Mouse (Mus musculus): ENCODE data around the gene Dixdc1. TPM values are rescaled to one million over a fixed set of nuclear protein-coding genes. Genes with fewer than 3 reads are reported as not detected.
A peak's percentile ranks its signal among the peaks of the same experiment; 100 is the strongest.

The Dixdc1 gene
- polyA plus RNA-seq, 1 experiment: not detected

GRCm38 (mm10) chr9:50660431-50660830, 78.9 kb downstream of the Dixdc1 start:
- 0 out of 2 replicates have a peak, but pooled peaks have one; percentile 18 for TF ChIP-seq POLR2A (IDR thresholded peaks at IDR 0.05; ENCODE audit: borderline replicate concordance, control insufficient read depth, low read depth, low read length)
- no peak for TF ChIP-seq CTCF (IDR thresholded peaks at IDR 0.05; ENCODE audit: control insufficient read depth, insufficient read depth, low read length)
- peak overlapping the region; percentile 50 for H3K4me3 ChIP-seq (replicated peaks; ENCODE audit: control insufficient read depth, low read depth, low read length)
- H3K4me1 ChIP-seq (ENCODE audit: control insufficient read depth, insufficient read depth, low read length): peaks cover 2% of the 10 kb centered on the region; the same call in 1 of the 2 replicates
- no peak overlapping the region for H3K27ac ChIP-seq (ENCODE audit: control insufficient read depth, insufficient read depth, low read depth, low read length, poor library complexity)
- WGBS: 15% methylated on average over 12 of the region's 12 CpGs

GRCm38 (mm10) chr9:50659392-50660217, 79.7 kb downstream of the Dixdc1 start, which contains the start of gene Dlat:
TSS of gene Dlat (minus strand) at chr9:50659780.
- under 1% methylated on average over 63 of the region's 63 CpGs for WGBS
- H3K4me3 ChIP-seq (replicated peaks; ENCODE audit: control insufficient read depth, low read depth, low read length): peak within 1 kb of the TSS; percentile 99
- peaks cover 2% of the 10 kb centered on the region; the same call in 1 of the 2 replicates for H3K4me1 ChIP-seq (ENCODE audit: control insufficient read depth, insufficient read depth, low read length)
- H3K27ac ChIP-seq (ENCODE audit: control insufficient read depth, insufficient read depth, low read depth, low read length, poor library complexity): peak within 1 kb of the TSS; percentile 81
- TF ChIP-seq POLR2A (IDR thresholded peaks at IDR 0.05; ENCODE audit: borderline replicate concordance, control insufficient read depth, low read depth, low read length) (peak; percentile 82; the same call in 1 of the 2 replicates), CTCF (IDR thresholded peaks at IDR 0.05; ENCODE audit: control insufficient read depth, insufficient read depth, low read length) (no peak)

GRCm38 (mm10) chr9:50658941-50659388, 80.4 kb downstream of the Dixdc1 start:
- Histone ChIP-seq H3K27ac (ENCODE audit: control insufficient read depth, insufficient read depth, low read depth, low read length, poor library complexity) (peak overlapping the region; percentile 81), H3K4me3 (replicated peaks; ENCODE audit: control insufficient read depth, low read depth, low read length) (peak overlapping the region; percentile 99), H3K4me1 (ENCODE audit: control insufficient read depth, insufficient read depth, low read length) (peaks cover 2% of the 10 kb centered on the region; the same call in 1 of the 2 replicates)
- TF ChIP-seq CTCF (IDR thresholded peaks at IDR 0.05; ENCODE audit: control insufficient read depth, insufficient read depth, low read length) (no peak), POLR2A (IDR thresholded peaks at IDR 0.05; ENCODE audit: borderline replicate concordance, control insufficient read depth, low read depth, low read length) (no peak)
- WGBS: under 1% methylated on average over 26 of the region's 28 CpGs

GRCm38 (mm10) chr9:50658391-50658790, 80.9 kb downstream of the Dixdc1 start:
- 14% methylated on average over 5 of the region's 5 CpGs for WGBS
- Histone ChIP-seq H3K4me3 (replicated peaks; ENCODE audit: control insufficient read depth, low read depth, low read length) (peak overlapping the region; percentile 99), H3K4me1 (ENCODE audit: control insufficient read depth, insufficient read depth, low read length) (peaks cover 2% of the 10 kb centered on the region; the same call in 1 of the 2 replicates), H3K27ac (ENCODE audit: control insufficient read depth, insufficient read depth, low read depth, low read length, poor library complexity) (no peak overlapping the region)
- TF ChIP-seq CTCF (IDR thresholded peaks at IDR 0.05; ENCODE audit: control insufficient read depth, insufficient read depth, low read length): no peak
- TF ChIP-seq POLR2A (IDR thresholded peaks at IDR 0.05; ENCODE audit: borderline replicate concordance, control insufficient read depth, low read depth, low read length): no peak

GRCm38 (mm10) chr9:50650503-50650902, 88.8 kb downstream of the Dixdc1 start:
- H3K27ac ChIP-seq (ENCODE audit: control insufficient read depth, insufficient read depth, low read depth, low read length, poor library complexity): no peak overlapping the region
- H3K4me1 ChIP-seq (ENCODE audit: control insufficient read depth, insufficient read depth, low read length): no peaks in the 10 kb centered on the region
- TF ChIP-seq POLR2A (IDR thresholded peaks at IDR 0.05; ENCODE audit: borderline replicate concordance, control insufficient read depth, low read depth, low read length) (no peak), CTCF (IDR thresholded peaks at IDR 0.05; ENCODE audit: control insufficient read depth, insufficient read depth, low read length) (no peak)
- H3K4me3 ChIP-seq (replicated peaks; ENCODE audit: control insufficient read depth, low read depth, low read length): no peak overlapping the region
- WGBS: 79% methylated on average over 10 of the region's 10 CpGs

GRCm38 (mm10) chr9:50646826-50647370, 92.4 kb downstream of the Dixdc1 start:
- 87% methylated on average over 10 of the region's 10 CpGs for WGBS
- no peaks in the 10 kb centered on the region for H3K4me1 ChIP-seq (ENCODE audit: control insufficient read depth, insufficient read depth, low read length)
- H3K4me3 ChIP-seq (replicated peaks; ENCODE audit: control insufficient read depth, low read depth, low read length): no peak overlapping the region
- no peak overlapping the region for H3K27ac ChIP-seq (ENCODE audit: control insufficient read depth, insufficient read depth, low read depth, low read length, poor library complexity)
- TF ChIP-seq POLR2A (IDR thresholded peaks at IDR 0.05; ENCODE audit: borderline replicate concordance, control insufficient read depth, low read depth, low read length): no peak
- no peak for TF ChIP-seq CTCF (IDR thresholded peaks at IDR 0.05; ENCODE audit: control insufficient read depth, insufficient read depth, low read length)

GRCm38 (mm10) chr9:50634270-50634669, 105.0 kb downstream of the Dixdc1 start:
- TF ChIP-seq POLR2A (IDR thresholded peaks at IDR 0.05; ENCODE audit: borderline replicate concordance, control insufficient read depth, low read depth, low read length): no peak
- TF ChIP-seq CTCF (IDR thresholded peaks at IDR 0.05; ENCODE audit: control insufficient read depth, insufficient read depth, low read length): no peak
- Histone ChIP-seq H3K4me3 (replicated peaks; ENCODE audit: control insufficient read depth, low read depth, low read length) (no peak overlapping the region), H3K4me1 (ENCODE audit: control insufficient read depth, insufficient read depth, low read length) (no peaks in the 10 kb centered on the region), H3K27ac (ENCODE audit: control insufficient read depth, insufficient read depth, low read depth, low read length, poor library complexity) (no peak overlapping the region)
- WGBS: 88% methylated on average over 11 of the region's 11 CpGs

GRCm38 (mm10) chr9:50633059-50633458, 106.3 kb downstream of the Dixdc1 start:
- WGBS: 68% methylated on average over 2 of the region's 2 CpGs
- TF ChIP-seq CTCF (IDR thresholded peaks at IDR 0.05; ENCODE audit: control insufficient read depth, insufficient read depth, low read length) (peak; percentile 27; the same call in 1 of the 2 replicates), POLR2A (IDR thresholded peaks at IDR 0.05; ENCODE audit: borderline replicate concordance, control insufficient read depth, low read depth, low read length) (no peak)
- H3K27ac ChIP-seq (ENCODE audit: control insufficient read depth, insufficient read depth, low read depth, low read length, poor library complexity): no peak overlapping the region
- H3K4me1 ChIP-seq (ENCODE audit: control insufficient read depth, insufficient read depth, low read length): no peaks in the 10 kb centered on the region
- no peak overlapping the region for H3K4me3 ChIP-seq (replicated peaks; ENCODE audit: control insufficient read depth, low read depth, low read length)
